Mouse (Mus musculus) lung, postnatal 0 days (tissue): ENCODE results near the gene Msh4.

Experiments
- CTCF ChIP-seq: IDR thresholded peaks from 2 replicates; pipeline ENCODE4 v1.5.1; 2016; ENCODE audit warnings: antibody characterized with exemption, mild to moderate bottlenecking
- EP300 ChIP-seq: IDR thresholded peaks from 2 replicates; pipeline ENCODE4 v1.6.1; 2016; ENCODE audit warnings: antibody characterized with exemption, mild to moderate bottlenecking, control low read depth

DNA sequence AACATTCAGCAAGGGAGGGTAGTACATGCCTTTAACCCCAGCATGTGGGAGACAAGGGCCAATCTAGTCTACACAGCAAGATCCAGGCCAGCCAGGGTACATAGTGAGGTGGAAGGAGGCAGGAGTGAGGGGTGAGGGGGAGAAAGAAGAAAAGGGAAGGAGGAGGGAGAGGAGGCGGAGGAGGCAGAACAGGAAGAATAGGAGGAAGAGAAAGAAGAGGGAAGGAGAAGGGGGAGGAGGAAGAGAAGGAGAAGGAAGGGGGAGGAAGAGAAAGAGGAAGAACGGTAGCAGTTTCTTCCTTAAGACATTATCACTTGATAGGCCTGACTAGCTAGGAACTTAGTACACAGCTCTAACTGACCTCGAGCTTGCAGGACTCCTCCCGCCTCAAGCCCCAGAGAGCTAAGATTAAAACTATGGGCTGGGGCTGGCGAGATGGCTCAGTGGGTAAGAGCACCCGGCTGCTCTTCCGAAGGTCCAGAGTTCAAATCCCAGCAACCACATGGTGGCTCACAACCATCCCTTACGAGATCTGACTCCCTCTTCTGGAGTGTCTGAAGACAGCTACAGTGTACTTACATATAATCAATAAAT is 16.7 kb downstream of the Msh4 start:
- no peak for TF ChIP-seq CTCF
- no peak for TF ChIP-seq EP300
